In genomic region chr5:132186659-132187058, GRCm38 (mm10) we compare ENCODE assay signal across 12 mouse cellular contexts.
DNase-seq lines count a peak whose midpoint lies in the region; ATAC-seq lines count a peak whose summit lies in the region.
"Had no signal": no experiment of that assay in that cellular context is flagged by ENCODE, and none has a peak within 500 bp of the region (broad histone marks: within the 10 kb centered on the region; RNA-seq: fewer than 3 reads in every experiment).

No protein-coding gene starts in this region.

- no peak overlapping the region for H3K4me3 ChIP-seq in heart, embryonic 15.5 days
- no peak overlapping the region for H3K4me3 ChIP-seq in limb, embryonic 12.5 days (replicated peaks)
- no peak overlapping the region for H3K4me3 ChIP-seq in limb, embryonic 10.5 days
- H3K4me3 ChIP-seq in embryonic facial prominence, embryonic 15.5 days (replicated peaks), result no peak overlapping the region
- H3K4me3 ChIP-seq: midbrain, embryonic 12.5 days had no signal

- H3K4me2 ChIP-seq in heart, embryonic 15.5 days, result no peak overlapping the region; the same call in 1 of the 2 replicates
- H3K4me2 ChIP-seq in limb, embryonic 12.5 days, result no peak overlapping the region
- H3K4me2 ChIP-seq in embryonic facial prominence, embryonic 15.5 days (replicated peaks), result peak overlapping the region; percentile 17; the same call in 1 of the 2 replicates
- H3K4me2 ChIP-seq: midbrain, embryonic 12.5 days had no signal

- no peaks in the 10 kb centered on the region for H3K27me3 ChIP-seq in heart, embryonic 15.5 days
- no peaks in the 10 kb centered on the region for H3K27me3 ChIP-seq in limb, embryonic 12.5 days
- H3K27me3 ChIP-seq in limb, embryonic 10.5 days (ENCODE audit: low read depth, poor library complexity, severe bottlenecking), result no peaks in the 10 kb centered on the region
- H3K27me3 ChIP-seq in embryonic facial prominence, embryonic 15.5 days, result no peaks in the 10 kb centered on the region
- H3K27me3 ChIP-seq: midbrain, embryonic 12.5 days had no signal

- H3K9me3 ChIP-seq in heart, embryonic 15.5 days (replicated peaks), result no peaks in the 10 kb centered on the region
- H3K9me3 ChIP-seq in limb, embryonic 12.5 days, result no peaks in the 10 kb centered on the region
- no peaks in the 10 kb centered on the region for H3K9me3 ChIP-seq in limb, embryonic 10.5 days (replicated peaks)
- H3K9me3 ChIP-seq in embryonic facial prominence, embryonic 15.5 days (replicated peaks), result no peaks in the 10 kb centered on the region
- H3K9me3 ChIP-seq: midbrain, embryonic 12.5 days had no signal

- no peak overlapping the region for H3K9ac ChIP-seq in heart, embryonic 15.5 days
- no peak overlapping the region for H3K9ac ChIP-seq in limb, embryonic 12.5 days (replicated peaks)
- no peak overlapping the region for H3K9ac ChIP-seq in embryonic facial prominence, embryonic 15.5 days
- H3K9ac ChIP-seq: midbrain, embryonic 12.5 days had no signal

- WGBS in heart, embryonic 15.5 days, result 61% methylated on average over 3 of the region's 3 CpGs
- WGBS in limb, embryonic 12.5 days, result 43% methylated on average over 3 of the region's 3 CpGs
- 34% methylated on average over 3 of the region's 3 CpGs for WGBS in limb, embryonic 10.5 days
- WGBS in embryonic facial prominence, embryonic 15.5 days, result 20% methylated on average over 3 of the region's 3 CpGs

- H3K36me3 ChIP-seq in heart, embryonic 15.5 days, result no peaks in the 10 kb centered on the region
- H3K36me3 ChIP-seq in limb, embryonic 12.5 days, result no peaks in the 10 kb centered on the region
- no peaks in the 10 kb centered on the region for H3K36me3 ChIP-seq in limb, embryonic 10.5 days
- H3K36me3 ChIP-seq in embryonic facial prominence, embryonic 15.5 days, result no peaks in the 10 kb centered on the region
- H3K36me3 ChIP-seq: midbrain, embryonic 12.5 days had no signal

- no peak for DNase-seq in heart, postnatal 14 days
- no peak for DNase-seq in limb, embryonic 10.5 days (ENCODE audit: low spot score)
- DNase-seq in mesoderm, embryonic 11.5 days (ENCODE audit: low read depth, low spot score), result peak; percentile 43
- DNase-seq in urinary bladder, postnatal 10 days (ENCODE audit: low spot score), result no peak
- DNase-seq: cerebellum, adult 9-11 months; gastrocnemius, postnatal 14 days; liver had no signal

- H3K27ac ChIP-seq in heart, embryonic 15.5 days, result 0 out of 2 replicates have a peak overlapping the region, but pooled peaks have one; percentile 27
- H3K27ac ChIP-seq in limb, embryonic 12.5 days, result peak overlapping the region; percentile 8; the same call in 1 of the 2 replicates
- H3K27ac ChIP-seq in limb, embryonic 10.5 days, result no peak overlapping the region
- H3K27ac ChIP-seq in embryonic facial prominence, embryonic 15.5 days (replicated peaks), result peak overlapping the region; percentile 63

- intact Hi-C loops in heart, postnatal 14 days (cut with DNase I), result no loop called here

- H3K4me1 ChIP-seq in heart, embryonic 15.5 days (replicated peaks), result peaks cover 31% of the 10 kb centered on the region
- H3K4me1 ChIP-seq in limb, embryonic 12.5 days (replicated peaks), result peaks cover 55% of the 10 kb centered on the region
- H3K4me1 ChIP-seq in limb, embryonic 10.5 days, result peaks cover 57% of the 10 kb centered on the region
- H3K4me1 ChIP-seq in embryonic facial prominence, embryonic 15.5 days, result peaks cover 41% of the 10 kb centered on the region

- no peak for ATAC-seq in heart, embryonic 15.5 days (replicated peaks; ENCODE audit: insufficient number of reproducible peaks, insufficient read depth, low FRiP score, low read depth)
- ATAC-seq in limb, embryonic 12.5 days (ENCODE audit: insufficient number of reproducible peaks, insufficient read depth, low FRiP score, low TSS enrichment, low read depth), result no peak
- ATAC-seq in embryonic facial prominence, embryonic 15.5 days (ENCODE audit: insufficient number of reproducible peaks, low FRiP score, low TSS enrichment, low read depth), result no peak
- ATAC-seq: inflammation-experienced regulatory T-cells, adult 6 months had no signal
